Mouse (Mus musculus): Measurements from ENCODE around the gene Zfp609. TPM values are rescaled to one million over a fixed set of nuclear protein-coding genes. Genes with fewer than 3 reads are reported as not detected.
"Not testable (repeated sequence)": the region's sequence is repeated elsewhere in the genome, so short reads cannot be mapped to it uniquely, and the experiment has no call there.

Gene Zfp609
- total RNA-seq, 2 experiments from 2014 or later = 23.0 to 28.2 TPM

DNA sequence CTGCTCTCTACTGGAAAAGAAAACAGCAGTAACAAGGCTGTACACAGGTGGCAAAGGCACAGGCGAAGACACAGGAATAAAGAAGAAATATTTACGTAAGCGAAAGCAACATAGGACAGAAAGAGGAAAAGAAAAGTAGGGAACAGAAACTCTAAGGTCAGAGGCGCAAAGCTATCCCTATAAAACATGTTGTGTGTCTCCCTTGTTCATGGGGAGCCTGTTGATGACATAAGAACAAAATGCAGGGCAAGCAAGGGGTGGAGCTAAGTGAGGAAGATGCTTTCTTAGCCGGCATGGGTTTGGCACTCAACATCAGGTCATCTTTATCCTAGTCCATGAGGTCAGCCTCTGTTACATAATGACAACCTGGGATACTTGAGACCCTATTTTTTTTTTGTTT is 109.2 kb downstream of the Zfp609 start:
- no peak for DNase-seq

- DNase-seq = no peak
These were observed 123.3 kb downstream of the Zfp609 start for GRCm38 (mm10) chr9:65703926-65704595.

DNA sequence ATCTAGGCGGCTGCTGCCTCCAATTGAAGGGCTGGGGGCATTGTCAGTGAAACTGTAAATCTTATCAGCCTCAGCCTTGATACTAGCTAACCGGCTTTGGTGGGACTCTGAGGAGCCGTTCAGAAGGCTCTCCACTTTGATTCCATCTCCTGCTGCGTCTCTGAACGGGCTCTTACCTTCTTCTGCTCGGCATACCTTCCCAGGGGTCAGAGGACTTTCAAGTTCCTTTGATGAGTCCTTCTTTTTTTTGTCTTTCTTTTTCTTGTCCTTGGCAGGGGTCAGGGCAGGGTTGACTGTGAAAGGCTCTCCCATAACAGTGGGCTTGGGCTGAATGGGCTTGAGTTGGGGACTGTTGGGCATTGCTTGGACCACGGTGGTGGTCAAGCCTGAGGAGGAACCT is 124.1 kb downstream of the Zfp609 start:
- DNase-seq = no peak

DNA sequence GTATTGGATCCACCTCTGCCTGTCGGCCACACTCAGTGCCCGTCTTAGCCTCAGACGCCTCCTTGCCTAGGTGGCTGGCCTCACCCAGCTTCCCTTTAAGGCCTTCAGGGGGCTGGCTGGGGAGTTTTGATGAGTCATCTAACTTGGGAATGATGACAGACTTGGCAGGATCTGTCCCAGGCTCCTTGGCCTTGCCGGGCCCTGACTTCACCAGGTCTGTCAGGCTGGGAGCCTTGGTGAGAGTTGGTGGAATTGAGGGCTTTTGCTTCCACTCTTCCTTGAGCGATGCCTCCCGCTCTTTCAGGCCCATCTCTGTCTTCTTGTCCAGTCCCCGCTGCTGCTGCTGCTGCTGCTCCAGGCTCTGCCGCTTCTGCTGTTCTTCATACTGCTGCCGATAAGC is 125.1 kb downstream of the Zfp609 start:
- no peak for DNase-seq

DNA sequence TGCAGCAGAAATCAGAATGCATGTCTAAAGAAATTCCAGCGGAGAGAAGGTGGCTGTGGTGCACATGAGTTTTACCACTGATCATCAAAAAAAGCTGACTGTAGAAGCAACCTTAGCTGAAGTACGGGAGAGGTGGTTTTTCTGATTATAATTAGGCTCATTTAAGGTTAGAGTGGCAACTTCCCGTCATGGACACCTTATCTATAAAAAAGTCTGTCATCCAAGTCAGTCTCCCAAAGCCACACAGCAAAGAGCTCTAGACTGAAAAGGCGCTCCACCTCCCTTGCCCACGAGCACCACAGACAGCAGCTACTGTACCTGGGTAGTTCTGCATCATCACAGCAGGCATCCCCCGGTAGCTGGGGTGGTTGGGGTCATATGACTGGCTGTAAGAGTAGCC is 126.9 kb downstream of the Zfp609 start:
- no peak for DNase-seq

- no peak for DNase-seq
These were observed 129.4 kb downstream of the Zfp609 start for GRCm38 (mm10) chr9:65697992-65698391.

GRCm38 (mm10) chr9:65697356-65697755 is 130.0 kb downstream of the Zfp609 start:
- DNase-seq = no peak

- no peak for DNase-seq
These were observed 131.0 kb downstream of the Zfp609 start for GRCm38 (mm10) chr9:65696337-65696736.

DNA sequence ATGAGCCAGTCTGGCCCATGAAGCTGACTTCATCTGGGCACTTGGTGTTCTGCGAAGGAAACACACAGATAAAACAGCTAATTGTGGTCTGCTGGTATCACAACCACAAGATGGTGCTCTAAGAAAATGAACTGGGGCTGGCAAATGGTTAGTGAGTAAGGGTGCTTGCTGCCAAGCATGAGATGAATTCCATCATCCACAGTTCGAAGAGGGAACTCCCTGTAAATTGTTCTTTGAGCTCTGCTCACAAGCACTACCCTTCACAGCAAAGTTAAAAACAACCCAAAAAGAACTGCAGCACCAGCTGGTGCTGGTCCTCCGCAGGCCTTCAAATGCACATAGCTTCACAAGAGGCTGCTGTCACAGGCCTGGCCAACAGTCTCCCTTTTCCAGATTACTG is 131.7 kb downstream of the Zfp609 start:
- DNase-seq = no peak

GRCm38 (mm10) chr9:65692959-65693603 is 134.3 kb downstream of the Zfp609 start:
- no peak for DNase-seq

DNA sequence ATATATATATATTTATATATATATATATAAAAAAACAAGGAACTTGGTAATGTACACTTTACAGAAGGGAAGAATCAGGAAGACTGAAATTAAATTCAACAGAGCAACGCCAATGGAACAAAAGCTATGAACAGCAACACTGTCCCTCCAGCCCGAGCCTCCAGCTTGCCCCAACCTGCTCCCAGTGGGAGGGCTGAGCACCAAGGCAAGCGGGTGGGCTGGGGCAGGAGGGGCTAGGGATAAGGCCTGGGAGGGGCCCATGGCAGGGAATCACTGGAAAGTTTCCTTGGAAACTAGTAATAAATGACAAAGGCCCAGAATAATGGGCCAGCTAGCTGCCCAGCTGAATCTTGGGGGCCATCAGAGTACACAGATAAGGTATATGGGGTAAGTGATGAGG is 134.9 kb downstream of the Zfp609 start:
- no peak for DNase-seq

DNA sequence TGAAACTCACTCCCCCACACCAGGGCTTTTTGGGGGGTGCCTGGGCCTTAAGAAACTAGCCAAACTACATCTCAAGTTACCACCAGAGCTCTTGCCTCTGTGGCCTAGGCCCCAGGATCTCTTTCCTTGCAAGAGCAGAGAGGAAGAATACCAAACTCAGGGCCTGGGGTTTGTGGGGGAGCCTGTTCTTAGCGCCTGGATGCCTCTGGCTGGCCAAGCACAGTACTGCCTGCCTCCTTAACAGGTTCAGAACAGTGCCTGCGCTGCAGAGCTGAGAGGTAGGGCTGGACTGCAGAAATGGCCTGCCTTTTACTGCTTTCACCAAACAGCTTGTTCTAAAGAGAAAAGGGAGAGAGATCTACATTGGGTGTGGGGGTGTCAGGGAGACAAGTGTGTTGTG is 137.5 kb downstream of the Zfp609 start:
- not testable (repeated sequence) for DNase-seq

- DNase-seq = no peak
These were observed 142.7 kb downstream of the Zfp609 start for GRCm38 (mm10) chr9:65684704-65685103.

- DNase-seq = no peak
These were observed 144.4 kb downstream of the Zfp609 start for GRCm38 (mm10) chr9:65682994-65683393.

GRCm38 (mm10) chr9:65682183-65682582 is 145.2 kb downstream of the Zfp609 start:
- DNase-seq = no peak

DNA sequence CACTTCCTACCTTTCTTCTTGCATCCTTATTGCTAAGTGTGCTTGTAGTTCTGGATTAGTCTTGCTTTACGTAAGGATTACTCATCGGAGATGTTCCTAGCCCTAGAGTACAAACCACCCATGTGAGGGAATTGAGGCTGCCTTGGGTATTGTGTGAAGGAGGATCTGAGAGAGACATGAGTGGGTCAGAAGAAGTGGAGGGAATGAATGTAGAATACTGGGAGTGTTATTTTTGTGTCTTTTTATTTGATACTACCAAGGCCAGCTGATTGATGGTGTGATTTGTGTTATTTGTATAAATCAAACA is 145.8 kb downstream of the Zfp609 start:
- no peak for DNase-seq

- no peak for DNase-seq
These were observed 146.3 kb downstream of the Zfp609 start for GRCm38 (mm10) chr9:65680938-65681633.

DNA sequence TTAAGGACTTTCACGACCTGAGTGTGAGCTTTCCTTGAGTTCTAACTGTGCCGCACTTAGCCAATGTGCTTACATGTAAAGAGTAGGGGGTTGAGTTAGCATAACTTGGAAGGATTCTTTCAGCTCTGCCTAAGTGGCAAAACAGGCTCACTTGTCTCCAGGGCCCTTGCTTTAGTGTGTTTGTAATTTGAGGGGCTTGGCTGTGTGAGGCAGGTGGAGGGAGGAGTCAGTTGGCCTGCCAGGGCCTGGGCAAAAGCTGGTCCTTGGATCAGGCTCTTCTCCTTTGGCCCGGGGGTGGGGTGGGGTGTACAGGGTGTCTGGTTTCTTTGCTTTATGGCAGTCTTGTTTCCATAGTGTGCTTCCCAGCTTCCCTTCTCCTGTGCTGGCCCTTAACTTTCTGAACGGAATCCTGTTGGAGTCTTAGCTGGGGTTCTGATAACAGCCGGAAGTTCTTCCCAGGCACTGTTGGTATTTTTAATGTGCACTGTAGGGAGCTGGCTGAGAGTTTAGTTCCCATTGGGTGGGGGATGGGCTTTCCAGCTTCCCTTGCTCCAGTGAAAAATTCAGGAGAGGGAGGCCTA is 148.1 kb downstream of the Zfp609 start:
- DNase-seq = peak; percentile 57

DNA sequence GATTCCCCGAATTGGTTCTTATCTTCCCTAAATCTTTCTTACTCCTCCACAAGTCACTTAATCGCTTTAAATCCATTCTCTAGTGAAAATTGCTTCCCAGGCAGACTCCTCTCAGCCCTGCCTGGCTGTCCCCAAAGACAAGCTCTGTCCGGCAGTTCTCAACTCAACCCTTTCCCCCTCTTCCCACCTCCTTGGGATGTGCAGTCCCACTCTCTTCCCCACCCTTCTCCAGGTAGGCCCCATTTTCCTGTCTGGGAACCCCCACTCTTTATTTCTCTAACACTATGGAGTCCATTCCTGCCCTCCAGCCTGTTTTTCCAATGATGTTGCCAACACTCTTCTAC is 150.3 kb downstream of the Zfp609 start:
- DNase-seq = no peak

GRCm38 (mm10) chr9:65676358-65677118 is 150.8 kb downstream of the Zfp609 start:
- DNase-seq = peak; percentile 98

GRCm38 (mm10) chr9:65675461-65676357 is 151.7 kb downstream of the Zfp609 start:
- DNase-seq = no peak

- DNase-seq = no peak
These were observed 154.4 kb downstream of the Zfp609 start for GRCm38 (mm10) chr9:65672996-65673395.

Measured in gastrocnemius, postnatal 10 days (tissue).